Mouse (Mus musculus) testis, adult 2 months (tissue): Measurements from ENCODE around the gene Map2k5.

Source experiments
- CTCF ChIP-seq: fragments of 200-500 bp; IDR thresholded peaks from 2 replicates; pipeline ENCODE4 v1.5.1; 2012; ENCODE audit warnings: low read depth, mild to moderate bottlenecking, inconsistent platforms, low read length, moderate library complexity; ENCODE audit not compliant: control insufficient read depth, insufficient read depth, insufficient replicate concordance
- POLR2A ChIP-seq: fragments of 200-500 bp; IDR thresholded peaks from 2 replicates; pipeline ENCODE4 v1.6.1; 2012; ENCODE audit warnings: low read depth, mild to moderate bottlenecking, inconsistent platforms, low read length, moderate library complexity; ENCODE audit not compliant: control insufficient read depth

- TF ChIP-seq CTCF (no peak), POLR2A (no peak)
Observed at GRCm38 (mm10) chr9:63141641-63142334, 235.9 kb downstream of the Map2k5 start.
